Mouse (Mus musculus): ENCODE results near the gene Snx15. TPM values are rescaled to one million over a fixed set of nuclear protein-coding genes. Genes with fewer than 3 reads are reported as not detected.
A peak's percentile ranks its signal among the peaks of the same experiment; 100 is the strongest.

Snx15 gene
- polyA plus RNA-seq, 1 experiment from 2014 or later: 35.3 TPM

GRCm38 (mm10) chr19:6121761-6122160, 6.3 kb downstream of the Snx15 start:
- H3K27ac ChIP-seq (ENCODE audit: low read depth): no peak overlapping the region
- no peak overlapping the region for H3K4me3 ChIP-seq (ENCODE audit: low read depth, low read length)
- no peaks in the 10 kb centered on the region for H3K9me3 ChIP-seq (ENCODE audit: low read depth, low read length)
- DNase-seq (no peak), ATAC-seq (ENCODE audit: insufficient read depth) (no peak)
- peaks cover 10% of the 10 kb centered on the region; the same call in 1 of the 2 replicates for H3K36me3 ChIP-seq (ENCODE audit: insufficient read depth)
- peaks cover 10% of the 10 kb centered on the region for H3K4me1 ChIP-seq (ENCODE audit: insufficient read depth)
- H3K9ac ChIP-seq: no peak overlapping the region
- no peak for TF ChIP-seq CTCF (IDR thresholded peaks at IDR 0.05; ENCODE audit: low read depth)
- no peak overlapping the region for H3K4me2 ChIP-seq
- H3K27me3 ChIP-seq (ENCODE audit: insufficient read depth, low read length): no peaks in the 10 kb centered on the region
- WGBS: 21% methylated on average over 19 of the region's 19 CpGs

GRCm38 (mm10) chr19:6118677-6119185, 9.4 kb downstream of the Snx15 start:
- 2% methylated on average over 8 of the region's 8 CpGs for WGBS
- DNase-seq (no peak), ATAC-seq (ENCODE audit: insufficient read depth) (peak; percentile 33)
- Histone ChIP-seq H3K4me1 (ENCODE audit: insufficient read depth) (peaks cover 13% of the 10 kb centered on the region), H3K36me3 (ENCODE audit: insufficient read depth) (peaks cover 38% of the 10 kb centered on the region), H3K4me2 (peak overlapping the region; percentile 85), H3K9me3 (ENCODE audit: low read depth, low read length) (no peaks in the 10 kb centered on the region), H3K9ac (peak overlapping the region; percentile 47), H3K4me3 (ENCODE audit: low read depth, low read length) (peak overlapping the region; percentile 81), H3K27ac (ENCODE audit: low read depth) (peak overlapping the region; percentile 99), H3K27me3 (ENCODE audit: insufficient read depth, low read length) (no peaks in the 10 kb centered on the region)
- TF ChIP-seq CTCF (IDR thresholded peaks at IDR 0.05; ENCODE audit: low read depth): no peak

GRCm38 (mm10) chr19:6117986-6118676, 10.0 kb downstream of the Snx15 start, which contains the start of gene Sac3d1:
Gene Sac3d1 (minus strand): TSS chr19:6118650.
- H3K9me3 ChIP-seq (ENCODE audit: low read depth, low read length): no peaks in the 10 kb centered on the region
- peak within 1 kb of the TSS; percentile 99 for H3K27ac ChIP-seq (ENCODE audit: low read depth)
- H3K4me2 ChIP-seq: peak within 1 kb of the TSS; percentile 85
- TF ChIP-seq CTCF (IDR thresholded peaks at IDR 0.05; ENCODE audit: low read depth): no peak
- peak within 1 kb of the TSS; percentile 88 for H3K9ac ChIP-seq
- no peaks in the 10 kb centered on the region for H3K27me3 ChIP-seq (ENCODE audit: insufficient read depth, low read length)
- peak; percentile 98 for DNase-seq
- peaks cover 36% of the 10 kb centered on the region for H3K36me3 ChIP-seq (ENCODE audit: insufficient read depth)
- peaks cover 13% of the 10 kb centered on the region for H3K4me1 ChIP-seq (ENCODE audit: insufficient read depth)
- ATAC-seq (ENCODE audit: insufficient read depth): peak; percentile 88
- H3K4me3 ChIP-seq (ENCODE audit: low read depth, low read length): peak within 1 kb of the TSS; percentile 81
- WGBS: under 1% methylated on average over 71 of the region's 77 CpGs

GRCm38 (mm10) chr19:6117346-6117985, 10.6 kb downstream of the Snx15 start:
- H3K4me3 ChIP-seq (ENCODE audit: low read depth, low read length): peak overlapping the region; percentile 81
- H3K27ac ChIP-seq (ENCODE audit: low read depth): peak overlapping the region; percentile 99
- H3K4me2 ChIP-seq: peak overlapping the region; percentile 85
- H3K9ac ChIP-seq: peak overlapping the region; percentile 88
- no peaks in the 10 kb centered on the region for H3K27me3 ChIP-seq (ENCODE audit: insufficient read depth, low read length)
- no peak for DNase-seq
- peaks cover 13% of the 10 kb centered on the region for H3K4me1 ChIP-seq (ENCODE audit: insufficient read depth)
- no peaks in the 10 kb centered on the region for H3K9me3 ChIP-seq (ENCODE audit: low read depth, low read length)
- WGBS: 4% methylated on average over 32 of the region's 32 CpGs
- no peak for ATAC-seq (ENCODE audit: insufficient read depth)
- TF ChIP-seq CTCF (IDR thresholded peaks at IDR 0.05; ENCODE audit: low read depth): no peak
- peaks cover 40% of the 10 kb centered on the region for H3K36me3 ChIP-seq (ENCODE audit: insufficient read depth)

- peak overlapping the region; percentile 81 for H3K4me3 ChIP-seq (ENCODE audit: low read depth, low read length)
- no peaks in the 10 kb centered on the region for H3K27me3 ChIP-seq (ENCODE audit: insufficient read depth, low read length)
- ATAC-seq (ENCODE audit: insufficient read depth): no peak
- H3K4me1 ChIP-seq (ENCODE audit: insufficient read depth): peaks cover 13% of the 10 kb centered on the region
- H3K4me2 ChIP-seq: peak overlapping the region; percentile 85
- peaks cover 43% of the 10 kb centered on the region for H3K36me3 ChIP-seq (ENCODE audit: insufficient read depth)
- H3K9me3 ChIP-seq (ENCODE audit: low read depth, low read length): no peaks in the 10 kb centered on the region
- no peak for TF ChIP-seq CTCF (IDR thresholded peaks at IDR 0.05; ENCODE audit: low read depth)
- no peak overlapping the region for H3K27ac ChIP-seq (ENCODE audit: low read depth)
- WGBS: 89% methylated on average over 15 of the region's 15 CpGs
- H3K9ac ChIP-seq: peak overlapping the region; percentile 29
- no peak for DNase-seq
These were observed 11.8 kb downstream of the Snx15 start for GRCm38 (mm10) chr19:6116113-6116850.

- no peak overlapping the region for H3K4me2 ChIP-seq
- no peak overlapping the region for H3K27ac ChIP-seq (ENCODE audit: low read depth)
- no peak overlapping the region for H3K9ac ChIP-seq
- DNase-seq: no peak
- H3K36me3 ChIP-seq (ENCODE audit: insufficient read depth): peaks cover 40% of the 10 kb centered on the region
- WGBS: 28% methylated on average over 6 of the region's 6 CpGs
- TF ChIP-seq CTCF (IDR thresholded peaks at IDR 0.05; ENCODE audit: low read depth): no peak
- ATAC-seq (ENCODE audit: insufficient read depth): no peak
- no peaks in the 10 kb centered on the region for H3K27me3 ChIP-seq (ENCODE audit: insufficient read depth, low read length)
- H3K4me3 ChIP-seq (ENCODE audit: low read depth, low read length): no peak overlapping the region
- H3K4me1 ChIP-seq (ENCODE audit: insufficient read depth): peaks cover 9% of the 10 kb centered on the region
- H3K9me3 ChIP-seq (ENCODE audit: low read depth, low read length): no peaks in the 10 kb centered on the region
These were observed 15.0 kb downstream of the Snx15 start for GRCm38 (mm10) chr19:6113116-6113515.

All from lung, embryonic 14.5 days (tissue).